Mouse (Mus musculus): ENCODE data around the gene Cdc42ep3.

GRCm38 (mm10) chr17:79298968-79299367, 55.9 kb downstream of the Cdc42ep3 start:
- no peak for TF ChIP-seq POLR2A (IDR thresholded peaks at IDR 0.05; ENCODE audit: borderline replicate concordance, low read depth, low read length)
- no peak for TF ChIP-seq CTCF (IDR thresholded peaks at IDR 0.05; ENCODE audit: low read depth, low read length)

All from bone marrow macrophage, adult 2 months (primary cell).